ENCODE assay signal across 8 mouse cellular contexts in genomic region chr9:57073790-57074094, GRCm38 (mm10). TPM values are rescaled to one million over a fixed set of nuclear protein-coding genes. Genes with fewer than 3 reads are reported as not detected.
A peak's percentile ranks its signal among the peaks of the same experiment; 100 is the strongest.
DNase-seq lines count a peak whose midpoint lies in the region; ATAC-seq and TF ChIP-seq lines count a peak whose summit lies in the region.

No protein-coding gene starts in this region.

- no peaks in the 10 kb centered on the region for H3K27me3 ChIP-seq in heart, embryonic 13.5 days (replicated peaks)
- no peaks in the 10 kb centered on the region for H3K27me3 ChIP-seq in ES-Bruce4 (ENCODE audit: control insufficient read depth, insufficient read depth, low read length, poor library complexity, severe bottlenecking)
- H3K27me3 ChIP-seq in forebrain, embryonic 16.5 days (replicated peaks; ENCODE audit: control insufficient read depth, insufficient read depth, low read length), result no peaks in the 10 kb centered on the region
- no peaks in the 10 kb centered on the region for H3K27me3 ChIP-seq in liver, postnatal 0 days (ENCODE audit: insufficient read depth, low read length)

- ATAC-seq in heart, embryonic 13.5 days (ENCODE audit: extremely low read depth, insufficient number of reproducible peaks, low FRiP score, low TSS enrichment), result no peak
- no peak for ATAC-seq in forebrain, embryonic 16.5 days
- no peak for ATAC-seq in liver, postnatal 0 days
- no peak for ATAC-seq in CD4-positive, CD25-positive, alpha-beta regulatory T cell, adult 4 months

- H3K4me3 ChIP-seq in heart, embryonic 13.5 days, result peak overlapping the region; percentile 90
- peak overlapping the region; percentile 78 for H3K4me3 ChIP-seq in ES-Bruce4 (ENCODE audit: low read depth, low read length)
- peak overlapping the region; percentile 99 for H3K4me3 ChIP-seq in forebrain, embryonic 16.5 days (replicated peaks; ENCODE audit: low read length)
- H3K4me3 ChIP-seq in liver, postnatal 0 days (ENCODE audit: low read depth, low read length), result peak overlapping the region; percentile 85

- H3K9ac ChIP-seq in heart, embryonic 13.5 days, result peak overlapping the region; percentile 87
- H3K9ac ChIP-seq in ES-Bruce4 (ENCODE audit: low read depth, poor library complexity, severe bottlenecking), result peak overlapping the region; percentile 72
- H3K9ac ChIP-seq in forebrain, embryonic 16.5 days (replicated peaks; ENCODE audit: low read depth, low read length), result peak overlapping the region; percentile 56
- peak overlapping the region; percentile 65 for H3K9ac ChIP-seq in liver, postnatal 0 days (replicated peaks)

- peak overlapping the region; percentile 81 for H3K4me2 ChIP-seq in heart, embryonic 13.5 days
- peak overlapping the region; percentile 96 for H3K4me2 ChIP-seq in forebrain, embryonic 16.5 days (ENCODE audit: low read length)
- H3K4me2 ChIP-seq in liver, postnatal 0 days (ENCODE audit: low read depth, low read length), result peak overlapping the region; percentile 93

- TF ChIP-seq POLR2A in ES-Bruce4 (IDR thresholded peaks at IDR 0.05; ENCODE audit: insufficient read depth, low read length), result peak; percentile 10

- H3K4me1 ChIP-seq in heart, embryonic 13.5 days, result peaks cover 33% of the 10 kb centered on the region
- H3K4me1 ChIP-seq in ES-Bruce4 (ENCODE audit: control insufficient read depth, insufficient read depth, low read length), result no peaks in the 10 kb centered on the region
- peaks cover 28% of the 10 kb centered on the region for H3K4me1 ChIP-seq in forebrain, embryonic 16.5 days (replicated peaks; ENCODE audit: control insufficient read depth, insufficient read depth, low read length)
- H3K4me1 ChIP-seq in liver, postnatal 0 days (ENCODE audit: insufficient read depth), result peaks cover 24% of the 10 kb centered on the region

- peak overlapping the region; percentile 95 for H3K27ac ChIP-seq in heart, embryonic 13.5 days (replicated peaks)
- peak overlapping the region; percentile 76 for H3K27ac ChIP-seq in ES-Bruce4 (ENCODE audit: insufficient read depth, low read length)
- peak overlapping the region; percentile 79 for H3K27ac ChIP-seq in forebrain, embryonic 16.5 days (ENCODE audit: low read length)
- H3K27ac ChIP-seq in liver, postnatal 0 days (ENCODE audit: low read depth), result peak overlapping the region; percentile 99

- H3K36me3 ChIP-seq in heart, embryonic 13.5 days, result no peaks in the 10 kb centered on the region
- no peaks in the 10 kb centered on the region for H3K36me3 ChIP-seq in ES-Bruce4 (ENCODE audit: control insufficient read depth, insufficient read depth, low read length, poor library complexity, severe bottlenecking)
- H3K36me3 ChIP-seq in forebrain, embryonic 16.5 days (ENCODE audit: control insufficient read depth, insufficient read depth), result no peaks in the 10 kb centered on the region
- H3K36me3 ChIP-seq in liver, postnatal 0 days (replicated peaks; ENCODE audit: insufficient read depth, low read length), result no peaks in the 10 kb centered on the region

- intact Hi-C loops in heart, postnatal 14 days (cut with DNase I), result loop anchor here (2.0 to 10.0 kb wide), 4 partner anchors 57 to 361 kb away; partner anchors contain the start of genes Man2c1, Snupn and Snx33

- TF ChIP-seq CTCF in ES-Bruce4 (IDR thresholded peaks at IDR 0.05; ENCODE audit: low read depth, low read length), result no peak
- TF ChIP-seq CTCF in liver, postnatal 0 days (IDR thresholded peaks at IDR 0.05; ENCODE audit: low read depth), result no peak

- no peaks in the 10 kb centered on the region for H3K9me3 ChIP-seq in heart, embryonic 13.5 days
- H3K9me3 ChIP-seq in ES-Bruce4 (replicated peaks; ENCODE audit: control insufficient read depth, insufficient read depth, low read length, poor library complexity, severe bottlenecking), result no peaks in the 10 kb centered on the region
- no peaks in the 10 kb centered on the region for H3K9me3 ChIP-seq in forebrain, embryonic 16.5 days (ENCODE audit: control insufficient read depth, low read length)
- H3K9me3 ChIP-seq in liver, postnatal 0 days (ENCODE audit: low read length), result no peaks in the 10 kb centered on the region

- WGBS in heart, embryonic 13.5 days, result under 1% methylated on average over 15 of the region's 15 CpGs
- WGBS in forebrain, embryonic 16.5 days, result under 1% methylated on average over 15 of the region's 15 CpGs
- WGBS in liver, postnatal 0 days (ENCODE audit: insufficient replicate concordance), result 2% methylated on average over 15 of the region's 15 CpGs

- DNase-seq in heart, postnatal 14 days, result no peak
- no peak for DNase-seq in liver, postnatal 0 days
- no peak for DNase-seq in c-Kit-positive CD71-positive TER-119-positive erythroid progenitor cells, embryonic 14.5 days (ENCODE audit: low spot score)
- no peak for DNase-seq in natural killer cell, adult 2 months (ENCODE audit: low spot score in 2 of 2)

- TF ChIP-seq EP300 in ES-Bruce4 (IDR thresholded peaks at IDR 0.05; ENCODE audit: insufficient read depth, low read depth, low read length), result no peak
- no peak for TF ChIP-seq EP300 in liver, postnatal 0 days (IDR thresholded peaks at IDR 0.05; ENCODE audit: low read depth)

RNA-seq across cellular contexts. Expression of gene Sin3a, which starts 1.9 kb away (rescaled TPM):
- 18.3 and 22.1 TPM in 2 replicates for polyA plus RNA-seq in heart, embryonic 13.5 days (2015; fragmentation: Nextera tagmentation; extraction: Ambion mirVana)
- total RNA-seq in heart, postnatal 14 days (2021), result 10 to 100 TPM; 37.7 to 40.7 TPM
- 141 and 151 TPM in 2 replicates for polyA plus RNA-seq in ES-Bruce4 (2011; ENCODE audit: insufficient read depth, insufficient read length, low read depth, missing spikeins)
- 28.2 and 29.5 TPM in 2 replicates for polyA plus RNA-seq in forebrain, embryonic 16.5 days (2015; fragmentation: Nextera tagmentation; extraction: Ambion mirVana)
- 6.1 and 6.6 TPM in 2 replicates for polyA plus RNA-seq in liver, postnatal 0 days (2015; fragmentation: Nextera tagmentation; extraction: Ambion mirVana)
- polyA plus RNA-seq in CD4-positive, CD25-positive, alpha-beta regulatory T cell, adult 4 months (2017; shearing (Covaris generic)), result 10 to 100 TPM; 44.7 to 47.9 TPM

RNA-seq across cellular contexts. Expression of gene Man2c1, which starts 56.7 kb away (rescaled TPM):
- polyA plus RNA-seq in heart, embryonic 13.5 days (2015; fragmentation: Nextera tagmentation; extraction: Ambion mirVana), result 58.0 and 58.4 TPM in 2 replicates
- 10 to 100 TPM; 52.2 to 62.1 TPM for total RNA-seq in heart, postnatal 14 days (2021)
- 79.9 and 86.8 TPM in 2 replicates for polyA plus RNA-seq in ES-Bruce4 (2011; ENCODE audit: insufficient read depth, insufficient read length, low read depth, missing spikeins)
- polyA plus RNA-seq in forebrain, embryonic 16.5 days (2015; fragmentation: Nextera tagmentation; extraction: Ambion mirVana), result 66.4 and 95.4 TPM in 2 replicates
- polyA plus RNA-seq in liver, postnatal 0 days (2015; fragmentation: Nextera tagmentation; extraction: Ambion mirVana), result 18.2 and 18.5 TPM in 2 replicates
- polyA plus RNA-seq in CD4-positive, CD25-positive, alpha-beta regulatory T cell, adult 4 months (2017; shearing (Covaris generic)), result 100 to 1,000 TPM in 1 of 2 experiments, 10 to 100 TPM in 1; 41.1 to 119 TPM
